Mouse (Mus musculus) neural tube, embryonic 13.5 days (tissue): Measurements from ENCODE around the gene Ccdc169. TPM values are rescaled to one million over a fixed set of nuclear protein-coding genes. Genes with fewer than 3 reads are reported as not detected.

Experiments
- ATAC-seq: fragments of 200-750 bp; cut with Nextera tagmentation; 2 replicates; pipeline ENCODE4 v1.8.0; 2017; ENCODE audit warnings: low read depth, mild to moderate bottlenecking, moderate TSS enrichment, moderate library complexity
- H3K27ac ChIP-seq: fragments of 300-500 bp; sonication (generic); replicated peaks from 2 replicates; pipeline ENCODE4 v1.5.1; 2015; ENCODE audit warnings: moderate library complexity, mild to moderate bottlenecking, inconsistent platforms
- H3K27me3 ChIP-seq: fragments of 300-500 bp; sonication (generic); 2 replicates; pipeline ENCODE4 v1.6.1; 2015; ENCODE audit warnings: mild to moderate bottlenecking, inconsistent platforms
- H3K36me3 ChIP-seq: fragments of 300-500 bp; sonication (generic); 2 replicates; pipeline ENCODE4 v1.6.1; 2015; ENCODE audit warnings: mild to moderate bottlenecking, inconsistent platforms
- H3K4me1 ChIP-seq: fragments of 300-500 bp; sonication (generic); replicated peaks from 2 replicates; pipeline ENCODE4 v1.6.1; 2015; ENCODE audit warnings: inconsistent platforms
- H3K4me2 ChIP-seq: fragments of 300-500 bp; sonication (generic); 2 replicates; pipeline ENCODE4 v1.6.1; 2015; ENCODE audit warnings: inconsistent platforms, mild to moderate bottlenecking, moderate library complexity
- H3K4me3 ChIP-seq: fragments of 300-500 bp; sonication (generic); 2 replicates; pipeline ENCODE4 v1.5.1; 2015; ENCODE audit warnings: mild to moderate bottlenecking, inconsistent platforms
- H3K9ac ChIP-seq: fragments of 300-500 bp; sonication (generic); 2 replicates; pipeline ENCODE4 v1.6.1; 2015; ENCODE audit warnings: moderate library complexity, mild to moderate bottlenecking, inconsistent platforms
- H3K9me3 ChIP-seq: fragments of 300-500 bp; sonication (generic); 2 replicates; pipeline ENCODE4 v1.6.1; 2016; ENCODE audit warnings: inconsistent platforms
- WGBS: fragments of 180-500 bp; shearing (Covaris S2); methylation state at CpG from one replicate; pipeline ENCODE4 v1.1.7; 2015; 5-methylcytosine and 5-hydroxymethylcytosine counted together
- polyA plus RNA-seq: library from polyadenylated mRNA; unstranded; fragments of >200 nt; fragmentation: Nextera tagmentation; extraction: Ambion mirVana; gene quantifications from 2 replicates; pipeline ENCODE4 v1.2.1, GENCODE M21; 2015

The Ccdc169 gene
- polyA plus RNA-seq, 1 experiment from 2014 or later = not detected

- Histone ChIP-seq H3K4me2 (no peak overlapping the region), H3K4me1 (no peaks in the 10 kb centered on the region), H3K9ac (no peak overlapping the region), H3K36me3 (peaks cover 85% of the 10 kb centered on the region), H3K9me3 (no peaks in the 10 kb centered on the region), H3K27me3 (no peaks in the 10 kb centered on the region), H3K4me3 (no peak overlapping the region), H3K27ac (no peak overlapping the region)
- ATAC-seq = no peak
- 88% methylated on average over 4 of the region's 4 CpGs for WGBS
Measured at GRCm38 (mm10) chr3:55129181-55129692, 7.9 kb upstream of the Ccdc169 start.

GRCm38 (mm10) chr3:55131576-55132233 is 5.4 kb upstream of the Ccdc169 start:
- Histone ChIP-seq H3K36me3 (peaks cover 86% of the 10 kb centered on the region), H3K9me3 (no peaks in the 10 kb centered on the region), H3K4me3 (no peak overlapping the region), H3K9ac (no peak overlapping the region), H3K4me2 (no peak overlapping the region), H3K4me1 (no peaks in the 10 kb centered on the region), H3K27me3 (no peaks in the 10 kb centered on the region), H3K27ac (no peak overlapping the region)
- 84% methylated on average over 6 of the region's 6 CpGs for WGBS
- no peak; the same call in 1 of the 2 replicates for ATAC-seq

DNA sequence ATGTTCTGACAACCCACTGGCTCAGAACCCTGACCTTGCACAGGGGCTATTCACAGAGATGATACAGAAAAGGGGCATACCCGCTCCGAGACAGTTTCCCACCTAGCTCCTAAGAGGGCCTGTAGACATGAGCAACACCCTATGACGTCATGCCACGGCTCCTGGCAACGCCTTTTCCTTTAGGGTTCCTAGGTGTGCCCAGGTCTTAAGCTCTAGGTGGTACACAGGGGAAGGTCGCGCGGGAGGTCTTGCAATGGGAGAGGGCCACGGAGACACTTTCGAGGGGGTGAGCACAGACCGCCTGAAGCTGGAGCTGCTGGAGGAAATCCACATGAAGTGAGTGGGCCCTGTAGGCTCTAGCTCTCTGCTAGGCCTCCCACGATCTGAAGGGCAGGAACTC is 2.7 kb downstream of the Ccdc169 start:
- peaks cover 36% of the 10 kb centered on the region for H3K36me3 ChIP-seq
- 91% methylated on average over 12 of the region's 12 CpGs for WGBS
- no peak overlapping the region for H3K4me3 ChIP-seq
- no peak overlapping the region for H3K27ac ChIP-seq
- no peak overlapping the region for H3K4me2 ChIP-seq
- no peaks in the 10 kb centered on the region for H3K9me3 ChIP-seq
- H3K27me3 ChIP-seq = no peaks in the 10 kb centered on the region
- no peak overlapping the region for H3K9ac ChIP-seq
- no peak for ATAC-seq
- H3K4me1 ChIP-seq = no peaks in the 10 kb centered on the region

DNA sequence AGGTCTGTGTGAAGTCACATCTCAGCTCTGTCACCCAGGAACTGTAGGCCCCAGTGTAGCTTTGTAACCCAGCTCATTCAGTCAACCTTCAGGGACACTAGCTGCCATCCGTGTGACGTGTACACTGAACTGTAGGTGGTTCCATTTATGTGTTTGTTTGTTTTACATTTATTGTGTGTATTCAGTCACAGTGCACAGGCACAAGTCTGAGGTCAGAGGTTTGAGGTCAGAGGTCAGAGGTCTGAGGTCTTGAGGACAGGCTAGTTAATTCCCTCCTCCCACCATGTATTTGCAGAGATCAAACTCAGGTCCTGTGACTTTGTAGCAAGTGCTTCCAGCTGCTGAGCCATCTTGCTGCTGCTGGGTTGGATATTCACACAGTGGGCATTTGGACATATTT is 4.3 kb downstream of the Ccdc169 start:
- H3K9ac ChIP-seq = no peak overlapping the region
- no peaks in the 10 kb centered on the region for H3K27me3 ChIP-seq
- H3K27ac ChIP-seq = no peak overlapping the region
- H3K9me3 ChIP-seq = no peaks in the 10 kb centered on the region
- no peak for ATAC-seq
- H3K4me3 ChIP-seq = no peak overlapping the region
- H3K4me2 ChIP-seq = no peak overlapping the region
- H3K4me1 ChIP-seq = no peaks in the 10 kb centered on the region
- 73% methylated on average over 2 of the region's 2 CpGs for WGBS
- peaks cover 22% of the 10 kb centered on the region for H3K36me3 ChIP-seq

GRCm38 (mm10) chr3:55144916-55145315 is 7.8 kb downstream of the Ccdc169 start:
- Histone ChIP-seq H3K36me3 (no peaks in the 10 kb centered on the region), H3K27ac (no peak overlapping the region), H3K9ac (no peak overlapping the region), H3K4me1 (no peaks in the 10 kb centered on the region), H3K27me3 (no peaks in the 10 kb centered on the region), H3K9me3 (no peaks in the 10 kb centered on the region), H3K4me3 (no peak overlapping the region), H3K4me2 (no peak overlapping the region)
- ATAC-seq = no peak
- whole genome bisulfite sequencing = 67% methylated on average over 4 of the region's 4 CpGs

GRCm38 (mm10) chr3:55146441-55146840 is 9.3 kb downstream of the Ccdc169 start:
- H3K9me3 ChIP-seq = no peaks in the 10 kb centered on the region
- no peaks in the 10 kb centered on the region for H3K4me1 ChIP-seq
- no peak for ATAC-seq
- H3K9ac ChIP-seq = no peak overlapping the region
- 75% methylated on average over 6 of the region's 6 CpGs for WGBS
- no peak overlapping the region for H3K4me2 ChIP-seq
- no peaks in the 10 kb centered on the region for H3K27me3 ChIP-seq
- H3K4me3 ChIP-seq = no peak overlapping the region
- H3K27ac ChIP-seq = no peak overlapping the region
- no peaks in the 10 kb centered on the region for H3K36me3 ChIP-seq

DNA sequence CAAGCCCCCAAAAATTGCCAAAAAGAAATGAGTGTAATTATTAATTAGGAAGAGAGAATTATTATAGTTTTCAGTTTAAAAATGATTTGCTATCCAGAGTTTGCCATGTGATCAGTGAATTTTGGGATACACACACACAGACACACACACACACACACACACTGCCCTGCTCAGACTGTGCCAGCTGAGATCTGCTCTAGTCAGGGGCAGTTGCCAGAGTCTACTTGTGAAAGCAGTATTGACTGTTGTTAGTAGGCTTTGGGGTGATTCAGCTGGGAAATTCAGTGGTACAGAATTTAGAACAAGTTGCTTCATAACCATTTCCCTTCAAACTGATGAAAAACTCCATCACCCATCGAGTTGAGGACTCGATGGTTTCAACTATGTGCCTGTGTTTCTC is 10.0 kb downstream of the Ccdc169 start:
- no peak overlapping the region for H3K27ac ChIP-seq
- H3K9ac ChIP-seq = no peak overlapping the region
- H3K4me2 ChIP-seq = no peak overlapping the region
- H3K27me3 ChIP-seq = no peaks in the 10 kb centered on the region
- 89% methylated on average over 2 of the region's 2 CpGs for WGBS
- no peak for ATAC-seq
- no peaks in the 10 kb centered on the region for H3K36me3 ChIP-seq
- no peaks in the 10 kb centered on the region for H3K9me3 ChIP-seq
- H3K4me1 ChIP-seq = 0 out of 2 replicates have a peak, but pooled peaks cover 6% of the 10 kb centered on the region
- no peak overlapping the region for H3K4me3 ChIP-seq

- H3K4me3 ChIP-seq = no peak overlapping the region
- no peak overlapping the region for H3K4me2 ChIP-seq
- no peaks in the 10 kb centered on the region for H3K9me3 ChIP-seq
- H3K4me1 ChIP-seq = 0 out of 2 replicates have a peak, but pooled peaks cover 6% of the 10 kb centered on the region
- no peaks in the 10 kb centered on the region for H3K36me3 ChIP-seq
- no peaks in the 10 kb centered on the region for H3K27me3 ChIP-seq
- no peak overlapping the region for H3K27ac ChIP-seq
- 9% methylated on average over 3 of the region's 3 CpGs for WGBS
- H3K9ac ChIP-seq = no peak overlapping the region
- no peak for ATAC-seq
Measured at GRCm38 (mm10) chr3:55148091-55148490, 11.0 kb downstream of the Ccdc169 start.

GRCm38 (mm10) chr3:55151656-55152433 is 14.7 kb downstream of the Ccdc169 start:
- ATAC-seq = peak; percentile 66
- Histone ChIP-seq H3K27me3 (no peaks in the 10 kb centered on the region), H3K36me3 (no peaks in the 10 kb centered on the region), H3K4me2 (no peak overlapping the region), H3K9me3 (no peaks in the 10 kb centered on the region), H3K27ac (no peak overlapping the region), H3K4me1 (0 out of 2 replicates have a peak, but pooled peaks cover 9% of the 10 kb centered on the region), H3K9ac (no peak overlapping the region), H3K4me3 (no peak overlapping the region)
- WGBS = 29% methylated on average over 7 of the region's 7 CpGs

- Histone ChIP-seq H3K4me1 (0 out of 2 replicates have a peak, but pooled peaks cover 9% of the 10 kb centered on the region), H3K27me3 (no peaks in the 10 kb centered on the region), H3K36me3 (no peaks in the 10 kb centered on the region), H3K27ac (no peak overlapping the region), H3K9me3 (no peaks in the 10 kb centered on the region), H3K9ac (no peak overlapping the region), H3K4me2 (no peak overlapping the region), H3K4me3 (no peak overlapping the region)
- WGBS = 58% methylated on average over 6 of the region's 6 CpGs
- no peak for ATAC-seq
Measured at GRCm38 (mm10) chr3:55152673-55153334, 15.7 kb downstream of the Ccdc169 start.

DNA sequence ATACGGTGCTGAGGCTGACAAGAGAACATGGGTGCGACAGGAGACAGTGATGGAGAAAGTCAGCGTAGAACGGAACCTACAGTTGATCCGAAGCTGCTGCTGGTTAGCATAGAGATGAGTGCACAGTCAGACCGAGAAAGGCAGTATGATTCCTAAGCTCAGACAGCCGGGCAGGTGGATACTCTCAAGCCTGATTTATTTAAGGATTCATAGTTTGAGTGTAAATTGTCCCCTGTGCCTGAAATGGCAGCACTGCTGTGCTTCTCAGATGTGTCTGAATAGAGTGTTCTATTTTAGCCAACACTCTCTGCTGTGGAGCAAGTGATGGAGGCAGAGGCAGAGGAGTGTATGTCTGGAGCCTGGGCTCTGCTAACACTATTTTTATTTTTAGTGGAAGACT is 17.0 kb downstream of the Ccdc169 start:
- H3K9ac ChIP-seq = no peak overlapping the region
- no peak overlapping the region for H3K4me3 ChIP-seq
- H3K36me3 ChIP-seq = no peaks in the 10 kb centered on the region
- H3K4me1 ChIP-seq = 0 out of 2 replicates have a peak, but pooled peaks cover 9% of the 10 kb centered on the region
- H3K27me3 ChIP-seq = no peaks in the 10 kb centered on the region
- no peaks in the 10 kb centered on the region for H3K9me3 ChIP-seq
- no peak overlapping the region for H3K27ac ChIP-seq
- ATAC-seq = no peak
- WGBS = 90% methylated on average over 7 of the region's 7 CpGs
- H3K4me2 ChIP-seq = no peak overlapping the region

DNA sequence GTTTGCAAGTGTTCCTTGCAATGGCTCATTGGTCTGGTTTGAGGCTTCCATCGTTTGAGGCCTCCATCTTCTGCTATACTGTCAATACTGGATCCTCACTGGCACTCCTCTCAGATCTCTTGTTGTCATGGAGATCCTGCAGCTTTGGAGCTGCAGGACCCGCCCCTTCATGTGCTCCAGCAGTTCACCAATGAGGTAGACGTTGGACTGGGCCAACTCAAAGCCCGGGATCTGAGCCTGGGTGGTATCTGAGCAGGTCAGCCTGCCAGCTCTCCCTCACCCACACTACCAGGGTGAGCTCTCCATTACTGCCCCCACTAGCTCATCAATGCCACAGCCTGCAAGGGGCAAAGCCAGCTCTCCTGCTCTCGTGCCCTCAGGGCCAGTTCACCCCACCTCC is 20.3 kb downstream of the Ccdc169 start:
- no peak overlapping the region for H3K4me3 ChIP-seq
- H3K27me3 ChIP-seq = no peaks in the 10 kb centered on the region
- H3K27ac ChIP-seq = no peak overlapping the region
- H3K9me3 ChIP-seq = no peaks in the 10 kb centered on the region
- no peak for ATAC-seq
- 0 out of 2 replicates have a peak, but pooled peaks cover 3% of the 10 kb centered on the region for H3K4me1 ChIP-seq
- H3K36me3 ChIP-seq = no peaks in the 10 kb centered on the region
- H3K4me2 ChIP-seq = no peak overlapping the region
- H3K9ac ChIP-seq = no peak overlapping the region
- 57% methylated on average over 5 of the region's 5 CpGs for WGBS
